Mouse (Mus musculus): ENCODE results near the gene 1500015O10Rik. TPM values are rescaled to one million over a fixed set of nuclear protein-coding genes. Genes with fewer than 3 reads are reported as not detected.

1500015O10Rik gene
- polyA plus RNA-seq, 1 experiment from 2014 or later = 25.1 TPM

DNA sequence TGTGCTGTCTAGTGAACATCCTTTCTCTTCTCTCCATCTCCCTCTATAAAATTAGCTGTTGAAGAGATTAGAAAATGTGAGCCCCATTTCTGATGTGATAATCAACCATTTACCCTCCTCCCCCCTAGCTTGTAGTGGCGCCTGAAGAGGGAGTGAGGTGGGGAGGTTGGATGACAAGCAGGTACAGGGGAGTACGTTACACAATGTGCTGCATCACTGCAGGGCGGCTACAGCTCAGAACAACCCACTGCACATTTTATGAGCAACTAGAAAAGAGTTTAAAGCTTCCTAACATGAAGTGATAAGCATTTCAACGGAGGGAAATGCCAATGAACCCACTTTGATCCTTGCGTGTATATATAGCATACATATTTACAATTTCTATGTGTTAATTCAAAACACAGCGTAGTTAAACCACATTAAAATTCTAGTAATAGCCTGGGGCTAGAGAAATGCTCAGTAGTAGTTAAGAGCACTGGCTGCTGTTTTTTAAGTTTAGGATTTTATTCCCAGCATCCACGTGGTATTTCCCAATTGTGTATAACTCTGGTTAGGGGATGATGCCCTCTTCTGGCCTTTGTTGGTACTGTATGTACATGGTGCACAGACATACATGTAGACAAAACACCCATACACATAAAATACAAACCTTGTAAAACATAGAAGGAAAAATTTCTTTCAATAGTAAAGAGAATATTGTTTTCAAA is 7.6 kb downstream of the 1500015O10Rik start:
- no peaks in the 10 kb centered on the region for H3K36me3 ChIP-seq (ENCODE audit: insufficient read depth, low read length)
- H3K9me3 ChIP-seq (replicated peaks; ENCODE audit: low read length) = no peaks in the 10 kb centered on the region
- DNase-seq (ENCODE audit: low spot score) = peak; percentile 82
- H3K9ac ChIP-seq (ENCODE audit: low read depth, low read length) = no peak overlapping the region
- no peaks in the 10 kb centered on the region for H3K4me1 ChIP-seq (replicated peaks; ENCODE audit: insufficient read depth, low read length)
- no peak overlapping the region for H3K27ac ChIP-seq
- peak; percentile 80 for TF ChIP-seq CTCF (IDR thresholded peaks at IDR 0.05; ENCODE audit: low read depth)
- ATAC-seq (replicated peaks; ENCODE audit: low FRiP score, low read depth) = no peak
- H3K4me2 ChIP-seq (ENCODE audit: low read length) = no peak overlapping the region
- 63% methylated on average over 7 of the region's 7 CpGs for WGBS
- no peaks in the 10 kb centered on the region for H3K27me3 ChIP-seq (ENCODE audit: insufficient read depth, low read length)
- no peak overlapping the region for H3K4me3 ChIP-seq (replicated peaks; ENCODE audit: low read depth, low read length)

DNA sequence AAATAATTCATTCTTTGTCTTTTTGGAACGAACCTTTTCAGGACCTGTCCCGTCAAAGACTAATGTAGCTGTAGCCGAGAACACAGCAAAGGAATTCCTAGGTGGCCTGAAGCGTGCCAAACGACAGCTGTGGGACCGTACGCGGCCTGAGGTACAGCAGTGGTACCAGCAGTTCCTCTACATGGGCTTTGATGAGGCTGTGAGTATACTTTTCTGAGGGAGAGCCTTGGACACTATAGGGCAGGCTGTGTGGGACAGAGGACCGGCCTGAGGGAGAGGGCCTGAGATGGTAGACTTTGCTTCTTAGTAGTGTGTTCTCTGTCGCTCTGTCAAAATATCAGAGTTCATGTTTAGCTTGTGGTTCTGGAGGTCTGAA is 8.1 kb downstream of the 1500015O10Rik start:
- TF ChIP-seq CTCF (IDR thresholded peaks at IDR 0.05; ENCODE audit: low read depth) = no peak
- no peaks in the 10 kb centered on the region for H3K27me3 ChIP-seq (ENCODE audit: insufficient read depth, low read length)
- no peak overlapping the region for H3K4me2 ChIP-seq (ENCODE audit: low read length)
- no peak overlapping the region for H3K4me3 ChIP-seq (replicated peaks; ENCODE audit: low read depth, low read length)
- H3K9ac ChIP-seq (ENCODE audit: low read depth, low read length) = no peak overlapping the region
- WGBS = 90% methylated on average over 10 of the region's 10 CpGs
- DNase-seq (ENCODE audit: low spot score) = no peak
- no peaks in the 10 kb centered on the region for H3K36me3 ChIP-seq (ENCODE audit: insufficient read depth, low read length)
- no peaks in the 10 kb centered on the region for H3K9me3 ChIP-seq (replicated peaks; ENCODE audit: low read length)
- peak; percentile 57; the same call in 1 of the 2 replicates for ATAC-seq (replicated peaks; ENCODE audit: low FRiP score, low read depth)
- H3K4me1 ChIP-seq (replicated peaks; ENCODE audit: insufficient read depth, low read length) = no peaks in the 10 kb centered on the region
- no peak overlapping the region for H3K27ac ChIP-seq

DNA sequence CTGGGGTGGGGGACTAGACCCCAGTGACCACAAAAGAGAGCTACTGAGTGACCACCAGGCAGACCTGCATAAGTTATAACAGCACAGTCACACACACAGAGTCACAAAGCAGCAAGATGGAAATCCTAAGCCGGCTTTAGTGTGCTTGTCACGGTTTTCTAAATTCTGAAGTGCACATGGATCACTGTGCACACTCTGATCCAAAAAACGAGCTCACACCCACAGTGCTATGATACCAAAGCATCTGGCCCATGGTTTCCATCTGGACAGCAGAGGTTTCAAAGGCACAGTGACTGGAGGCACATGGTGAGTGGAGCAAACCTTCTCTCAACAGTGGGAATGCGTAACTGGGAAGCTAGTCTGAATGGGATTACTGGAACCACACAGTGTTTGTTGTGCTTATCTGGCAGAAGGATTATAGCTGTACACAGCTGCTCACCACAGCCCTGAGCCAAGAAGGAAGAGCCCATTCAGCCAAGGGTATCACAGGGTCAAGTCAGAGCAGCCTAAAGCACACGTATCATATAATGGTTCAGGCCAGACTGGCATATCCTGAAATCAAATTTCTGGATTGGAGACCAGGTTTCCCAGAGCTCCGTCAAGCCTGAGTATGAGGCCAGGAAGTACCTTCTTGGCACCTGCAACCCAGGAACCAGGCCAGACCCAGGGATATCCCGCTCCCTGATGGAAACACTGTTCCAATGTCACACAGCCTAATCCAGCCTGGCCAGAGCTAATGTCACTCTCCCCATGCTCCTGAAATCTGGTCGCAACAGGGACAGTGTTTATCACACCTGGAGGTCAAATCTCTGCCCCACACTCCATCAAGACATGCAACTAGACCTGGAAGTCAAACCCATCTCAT is 24.3 kb downstream of the 1500015O10Rik start:
- Histone ChIP-seq H3K4me3 (replicated peaks; ENCODE audit: low read depth, low read length) (no peak overlapping the region), H3K36me3 (ENCODE audit: insufficient read depth, low read length) (0 out of 2 replicates have a peak, but pooled peaks cover 8% of the 10 kb centered on the region), H3K9me3 (replicated peaks; ENCODE audit: low read length) (no peaks in the 10 kb centered on the region), H3K9ac (ENCODE audit: low read depth, low read length) (no peak overlapping the region), H3K4me2 (ENCODE audit: low read length) (no peak overlapping the region), H3K4me1 (replicated peaks; ENCODE audit: insufficient read depth, low read length) (no peaks in the 10 kb centered on the region), H3K27me3 (ENCODE audit: insufficient read depth, low read length) (no peaks in the 10 kb centered on the region), H3K27ac (no peak overlapping the region)
- DNase-seq (ENCODE audit: low spot score) (no peak), ATAC-seq (replicated peaks; ENCODE audit: low FRiP score, low read depth) (no peak)
- no peak for TF ChIP-seq CTCF (IDR thresholded peaks at IDR 0.05; ENCODE audit: low read depth)
- 85% methylated on average over 8 of the region's 8 CpGs for WGBS

DNA sequence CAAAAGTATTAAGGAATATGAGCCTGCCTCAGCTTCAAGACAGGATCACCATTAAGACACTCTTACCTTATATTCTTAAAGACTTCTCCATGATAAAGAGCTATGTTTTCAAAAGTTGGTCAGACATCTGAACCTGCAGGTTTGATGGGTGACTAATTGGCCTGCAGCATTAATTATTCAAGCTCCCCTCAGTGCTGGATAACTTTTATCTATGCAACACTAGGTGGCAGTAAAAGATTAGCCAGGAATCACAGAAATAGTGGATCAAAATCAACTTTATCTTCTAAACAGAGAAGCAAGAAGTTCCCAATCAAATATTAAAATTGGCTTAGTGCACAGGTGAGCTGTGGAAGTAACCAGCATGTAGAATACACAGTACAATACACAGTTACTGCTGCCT is 29.7 kb downstream of the 1500015O10Rik start:
- H3K4me3 ChIP-seq (replicated peaks; ENCODE audit: low read depth, low read length) = no peak overlapping the region

DNA sequence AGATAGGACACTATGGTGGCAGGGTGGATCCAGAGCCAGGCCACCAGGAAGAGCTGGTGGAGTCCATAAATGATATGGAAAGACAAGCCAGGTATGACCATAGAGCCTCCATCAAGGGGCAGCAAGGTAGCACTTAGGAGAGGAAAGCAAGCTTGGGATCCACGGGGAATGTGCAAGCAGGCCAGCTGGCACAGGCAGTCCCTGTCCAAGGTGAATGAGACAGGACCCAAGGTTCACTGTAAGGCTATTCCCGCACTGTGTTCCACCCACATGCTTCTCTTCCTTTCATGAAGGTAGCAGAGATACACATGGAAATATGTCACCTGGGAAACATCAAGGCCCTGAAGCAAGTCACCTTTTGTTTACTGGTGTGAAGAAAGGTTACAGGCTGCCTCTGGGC is 34.1 kb downstream of the 1500015O10Rik start:
- 94% methylated on average over 2 of the region's 2 CpGs for WGBS
- TF ChIP-seq CTCF (IDR thresholded peaks at IDR 0.05; ENCODE audit: low read depth) = no peak
- no peak overlapping the region for H3K27ac ChIP-seq
- H3K4me3 ChIP-seq (replicated peaks; ENCODE audit: low read depth, low read length) = no peak overlapping the region
- H3K36me3 ChIP-seq (ENCODE audit: insufficient read depth, low read length) = 0 out of 2 replicates have a peak, but pooled peaks cover 9% of the 10 kb centered on the region
- H3K27me3 ChIP-seq (ENCODE audit: insufficient read depth, low read length) = no peaks in the 10 kb centered on the region
- H3K9ac ChIP-seq (ENCODE audit: low read depth, low read length) = no peak overlapping the region
- no peak overlapping the region for H3K4me2 ChIP-seq (ENCODE audit: low read length)
- ATAC-seq (replicated peaks; ENCODE audit: low FRiP score, low read depth) (no peak), DNase-seq (ENCODE audit: low spot score) (no peak)
- H3K4me1 ChIP-seq (replicated peaks; ENCODE audit: insufficient read depth, low read length) = no peaks in the 10 kb centered on the region
- no peaks in the 10 kb centered on the region for H3K9me3 ChIP-seq (replicated peaks; ENCODE audit: low read length)

More for the DNA sequence above, 29.7 kb downstream of the 1500015O10Rik start:
- H3K27me3 ChIP-seq (ENCODE audit: insufficient read depth, low read length) = no peaks in the 10 kb centered on the region
- DNase-seq (ENCODE audit: low spot score) (peak; percentile 70), ATAC-seq (replicated peaks; ENCODE audit: low FRiP score, low read depth) (no peak)
- no peak overlapping the region for H3K9ac ChIP-seq (ENCODE audit: low read depth, low read length)
- peak; percentile 79 for TF ChIP-seq CTCF (IDR thresholded peaks at IDR 0.05; ENCODE audit: low read depth)
- no peak overlapping the region for H3K4me2 ChIP-seq (ENCODE audit: low read length)
- H3K27ac ChIP-seq = no peak overlapping the region
- H3K9me3 ChIP-seq (replicated peaks; ENCODE audit: low read length) = no peaks in the 10 kb centered on the region
- 0 out of 2 replicates have a peak, but pooled peaks cover 9% of the 10 kb centered on the region for H3K36me3 ChIP-seq (ENCODE audit: insufficient read depth, low read length)
- H3K4me1 ChIP-seq (replicated peaks; ENCODE audit: insufficient read depth, low read length) = no peaks in the 10 kb centered on the region

DNA sequence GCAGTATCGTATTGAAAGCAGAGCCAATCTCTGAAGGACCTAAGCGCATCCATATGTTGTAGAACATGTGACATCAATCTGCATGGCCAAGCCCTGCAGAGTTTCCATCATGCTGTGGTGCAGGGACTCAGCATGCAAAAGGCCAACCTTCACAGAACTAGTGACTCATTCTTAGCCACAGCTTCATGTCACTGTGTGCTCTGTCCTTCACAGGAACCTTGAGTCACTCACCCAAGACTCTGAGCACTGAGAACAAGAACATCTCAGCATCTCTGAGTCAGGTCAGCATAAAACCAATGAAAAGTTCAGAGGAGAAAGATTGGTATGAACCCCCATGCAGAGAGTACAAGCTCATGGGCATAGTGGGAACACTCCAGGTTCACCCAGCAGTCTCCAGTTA is 35.9 kb downstream of the 1500015O10Rik start:
- Histone ChIP-seq H3K4me3 (replicated peaks; ENCODE audit: low read depth, low read length) (no peak overlapping the region), H3K9ac (ENCODE audit: low read depth, low read length) (no peak overlapping the region), H3K9me3 (replicated peaks; ENCODE audit: low read length) (no peaks in the 10 kb centered on the region), H3K4me1 (replicated peaks; ENCODE audit: insufficient read depth, low read length) (no peaks in the 10 kb centered on the region), H3K27ac (no peak overlapping the region), H3K4me2 (ENCODE audit: low read length) (no peak overlapping the region), H3K27me3 (ENCODE audit: insufficient read depth, low read length) (no peaks in the 10 kb centered on the region), H3K36me3 (ENCODE audit: insufficient read depth, low read length) (0 out of 2 replicates have a peak, but pooled peaks cover 12% of the 10 kb centered on the region)
- no peak for TF ChIP-seq CTCF (IDR thresholded peaks at IDR 0.05; ENCODE audit: low read depth)
- no peak for DNase-seq (ENCODE audit: low spot score)
- 98% methylated on average over 2 of the region's 2 CpGs for WGBS
- ATAC-seq (replicated peaks; ENCODE audit: low FRiP score, low read depth) = no peak

Measured in kidney, postnatal 0 days (tissue).